Mouse (Mus musculus) C2C12 (cell line): ENCODE results near the gene Thada. TPM values are rescaled to one million over a fixed set of nuclear protein-coding genes. Genes with fewer than 3 reads are reported as not detected.

Experiments used
- H3K27me3 ChIP-seq: one replicate; pipeline ENCODE4 v1.6.1; 2011; ENCODE audit not compliant: control insufficient read depth, insufficient read depth, insufficient read length
- H3K36me3 ChIP-seq: one replicate; pipeline ENCODE4 v1.6.1; 2011; ENCODE audit not compliant: control insufficient read depth, insufficient read depth
- H3K4me3 ChIP-seq: one replicate; pipeline ENCODE4 v1.5.1; 2011; ENCODE audit warnings: mild to moderate bottlenecking, control low read depth; ENCODE audit not compliant: poor library complexity, insufficient read depth, severe bottlenecking
- H3K79me2 ChIP-seq: one replicate; pipeline ENCODE4 v1.6.1; 2011; ENCODE audit not compliant: control insufficient read depth, insufficient read depth
- H3K79me3 ChIP-seq: one replicate; pipeline ENCODE4 v1.6.1; 2011; ENCODE audit warnings: low read depth, control low read depth
- H3ac ChIP-seq: one replicate; pipeline ENCODE3; 2011; ENCODE audit warnings: low read depth; ENCODE audit not compliant: control insufficient read depth, insufficient read length
- CEBPB ChIP-seq: IDR thresholded peaks from one replicate; pipeline ENCODE4 v1.6.1; 2011; ENCODE audit warnings: low read depth, mild to moderate bottlenecking, control low read depth, moderate library complexity
- CTCF ChIP-seq: IDR thresholded peaks from one replicate; pipeline ENCODE4 v1.5.1; 2011; ENCODE audit not compliant: control insufficient read depth, insufficient read depth, insufficient read length
- FOSL1 ChIP-seq: IDR thresholded peaks from one replicate; pipeline ENCODE4 v1.8.0; 2011; ENCODE audit warnings: mild to moderate bottlenecking, low read length; ENCODE audit not compliant: poor library complexity, insufficient read depth, severe bottlenecking
- MAX ChIP-seq: IDR thresholded peaks from one replicate; pipeline ENCODE4 v1.6.1; 2011; ENCODE audit warnings: mild to moderate bottlenecking, control low read depth
- MYOD1 ChIP-seq: IDR thresholded peaks from one replicate; pipeline ENCODE4 v1.6.1; 2011; ENCODE audit warnings: low read depth; ENCODE audit not compliant: control insufficient read depth, insufficient read length
- MYOG ChIP-seq: IDR thresholded peaks from one replicate; pipeline ENCODE4 v1.6.1; 2011; ENCODE audit not compliant: control insufficient read depth, insufficient read length; ENCODE audit errors: extremely low read depth
- USF1 ChIP-seq: IDR thresholded peaks from one replicate; pipeline ENCODE4 v1.6.1; 2011; ENCODE audit warnings: low read depth, mild to moderate bottlenecking, control low read depth, moderate library complexity
- polyA plus RNA-seq: library from polyadenylated mRNA; unstranded; fragments of >200 nt; fragmentation: generic; extraction: Trizol; gene quantifications from one replicate; pipeline ENCODE4 v1.2.1, GENCODE M21; 2012; ENCODE audit warnings: missing spikeins

Gene Thada
- polyA plus RNA-seq, 1 experiment, result 7.3 TPM

DNA sequence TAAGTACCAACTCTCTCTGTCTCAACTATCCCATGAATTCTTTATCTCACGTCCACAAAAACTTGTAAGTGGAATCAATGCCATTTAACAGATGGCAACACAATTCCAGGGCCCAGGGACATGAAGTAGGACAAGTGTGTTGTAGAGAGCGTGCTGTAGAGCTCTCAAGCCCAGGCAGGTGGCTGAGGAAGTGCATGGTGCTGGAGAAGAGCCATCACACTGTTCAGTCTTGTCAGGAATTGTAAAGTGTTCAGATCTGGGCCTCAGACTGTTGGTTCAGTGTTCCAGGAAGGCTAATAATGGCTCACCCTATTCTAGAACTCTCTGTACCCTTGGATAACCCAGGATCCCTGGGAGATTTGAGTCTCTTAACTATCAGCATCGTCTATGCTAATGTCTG lies 321.9 kb downstream of the Thada start:
- Histone ChIP-seq H3K27me3 (no peaks in the 10 kb centered on the region), H3K4me3 (no peak overlapping the region), H3K36me3 (no peaks in the 10 kb centered on the region), H3ac (no peak overlapping the region), H3K79me2 (no peaks in the 10 kb centered on the region), H3K79me3 (no peaks in the 10 kb centered on the region)
- TF ChIP-seq MYOG (no peak), FOSL1 (no peak), CEBPB (no peak), CTCF (no peak), MAX (no peak), USF1 (no peak), MYOD1 (no peak)

DNA sequence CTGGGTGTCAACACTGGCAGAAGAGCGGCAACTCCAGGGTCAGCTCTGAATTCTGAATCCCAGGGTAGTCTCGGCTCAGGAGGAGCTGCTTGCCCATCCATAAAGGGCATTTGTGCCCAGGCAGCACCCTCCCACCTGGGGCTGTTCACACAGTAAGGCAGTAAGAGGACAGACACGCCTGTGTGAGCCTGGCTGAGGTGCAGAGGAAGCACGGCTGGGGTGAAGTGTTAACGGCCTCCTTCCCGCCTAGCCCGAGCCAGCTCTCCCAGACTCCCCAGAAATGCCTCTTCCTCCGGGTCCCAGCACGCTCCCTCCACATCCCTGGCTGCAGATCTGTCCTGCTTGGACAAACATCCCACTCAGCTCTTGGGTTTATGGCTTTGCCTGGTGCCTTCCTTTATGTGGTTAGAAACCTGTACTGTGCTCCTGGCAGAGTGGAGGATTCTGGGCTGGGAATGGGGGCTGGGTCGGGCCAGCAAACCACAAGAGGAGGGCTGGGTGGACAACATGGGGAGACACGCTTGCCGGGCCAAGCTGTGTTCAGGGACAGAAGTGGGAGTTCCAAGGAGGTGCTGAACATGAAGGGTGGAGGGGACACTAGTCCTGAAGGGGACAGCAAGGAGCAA lies 322.7 kb downstream of the Thada start:
- H3K79me3 ChIP-seq, result no peaks in the 10 kb centered on the region

GRCm38 (mm10) chr17:84141691-84142090 lies 324.3 kb downstream of the Thada start:
- Histone ChIP-seq H3K36me3 (no peaks in the 10 kb centered on the region), H3ac (no peak overlapping the region), H3K79me2 (no peaks in the 10 kb centered on the region), H3K79me3 (no peaks in the 10 kb centered on the region), H3K4me3 (no peak overlapping the region), H3K27me3 (no peaks in the 10 kb centered on the region)
- TF ChIP-seq MYOD1 (no peak), MYOG (no peak), CTCF (no peak), FOSL1 (no peak), USF1 (no peak), CEBPB (no peak), MAX (no peak)

More for the DNA sequence above, 322.7 kb downstream of the Thada start:
- TF ChIP-seq CTCF, result no peak
- H3ac ChIP-seq, result no peak overlapping the region
- H3K36me3 ChIP-seq, result no peaks in the 10 kb centered on the region
- no peak overlapping the region for H3K4me3 ChIP-seq
- no peaks in the 10 kb centered on the region for H3K27me3 ChIP-seq
- H3K79me2 ChIP-seq, result no peaks in the 10 kb centered on the region

- H3K36me3 ChIP-seq, result no peaks in the 10 kb centered on the region
- peak overlapping the region; percentile 31 for H3ac ChIP-seq
- no peak for TF ChIP-seq MYOG
- TF ChIP-seq CTCF, result no peak
- no peak for TF ChIP-seq FOSL1
- TF ChIP-seq MYOD1, result no peak
- H3K79me2 ChIP-seq, result no peaks in the 10 kb centered on the region
- H3K27me3 ChIP-seq, result no peaks in the 10 kb centered on the region
- no peak overlapping the region for H3K4me3 ChIP-seq
- no peaks in the 10 kb centered on the region for H3K79me3 ChIP-seq
Measured at GRCm38 (mm10) chr17:84140822-84141507, 325.0 kb downstream of the Thada start.

Other genes with a start within 250 kb of the Thada start
- gene Plekhh2, start 45.7 kb upstream of the Thada start, polyA plus RNA-seq, result 8.7 TPM
- gene Dync2li1, start 160.3 kb upstream of the Thada start, polyA plus RNA-seq, result 4.0 TPM
- gene Abcg8, start 210.1 kb upstream of the Thada start, polyA plus RNA-seq, result not detected
- not detected for gene Abcg5, start 216.8 kb upstream of the Thada start, polyA plus RNA-seq